Mouse (Mus musculus) spleen, postnatal 4 days (tissue): ENCODE results near the gene Nek11.

ENCODE experiments used
- DNase-seq, 2 experiments: peaks; one replicate each; pipeline ENCODE4 v3.0.0; 2022; ENCODE audit warnings: low spot score in 2 of 2

The Nek11 gene

DNA sequence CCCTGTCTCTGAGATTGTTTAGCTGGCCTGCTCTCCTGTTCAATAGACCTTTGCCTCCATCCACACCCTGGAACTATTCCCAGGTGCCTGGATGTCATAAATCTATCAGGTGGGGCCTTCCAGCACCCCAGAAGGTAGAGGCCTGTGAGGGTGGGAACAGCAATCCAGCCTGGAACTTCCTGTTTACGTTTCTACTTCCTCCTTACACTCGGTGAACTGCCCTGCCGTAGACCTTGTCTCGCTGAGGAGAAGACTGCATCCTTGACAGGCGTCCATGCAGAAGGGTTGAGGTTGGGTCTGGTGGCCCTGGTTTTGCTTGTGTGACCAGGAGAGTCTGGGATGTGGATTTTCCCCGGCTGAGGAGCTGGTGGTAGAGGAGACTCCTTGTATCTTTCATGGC, 256.1 kb downstream of the Nek11 start:
- DNase-seq: peak in 1 of 2 experiments; percentile 51

DNA sequence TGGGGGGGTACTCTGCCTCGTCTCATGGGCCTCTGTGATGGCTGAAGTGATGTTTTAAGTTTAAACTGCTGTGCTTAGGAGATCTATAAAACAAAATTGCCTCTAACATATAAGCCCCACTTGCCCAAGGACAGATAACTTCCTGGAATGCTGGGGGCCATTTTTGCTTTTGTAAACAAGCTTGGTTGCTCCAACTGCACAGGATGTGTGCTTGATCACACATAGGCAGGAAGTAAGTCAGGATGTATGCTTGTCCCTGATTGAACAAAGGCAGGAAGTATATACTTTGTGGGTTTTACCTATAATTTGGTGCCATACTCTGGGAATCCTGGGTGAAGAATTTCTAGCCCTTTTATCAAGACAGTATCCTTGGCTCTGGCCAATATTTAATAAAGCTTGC, 258.9 kb downstream of the Nek11 start:
- peak in 1 of 2 experiments; percentile 29 for DNase-seq

DNA sequence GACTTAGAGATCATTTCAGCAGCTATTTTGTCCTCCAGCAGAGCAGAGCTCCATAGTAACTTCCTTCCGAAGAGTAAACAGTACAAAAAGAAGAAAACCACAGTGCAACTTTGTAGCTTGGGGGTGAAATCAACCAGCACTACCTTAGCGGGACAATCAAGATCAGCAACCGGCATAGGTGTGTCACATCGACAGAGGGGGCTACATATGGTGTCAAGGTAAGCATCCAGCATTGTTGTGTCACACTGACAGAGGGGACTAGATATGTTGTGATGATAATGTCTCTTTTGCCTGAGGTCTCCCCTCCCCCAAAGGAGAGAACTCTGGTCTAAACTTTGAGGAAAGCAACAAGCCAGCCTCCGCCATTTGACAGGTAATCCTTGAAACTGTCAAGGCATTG, 260.8 kb downstream of the Nek11 start:
- peak in 1 of 2 experiments; percentile 38 for DNase-seq

DNA sequence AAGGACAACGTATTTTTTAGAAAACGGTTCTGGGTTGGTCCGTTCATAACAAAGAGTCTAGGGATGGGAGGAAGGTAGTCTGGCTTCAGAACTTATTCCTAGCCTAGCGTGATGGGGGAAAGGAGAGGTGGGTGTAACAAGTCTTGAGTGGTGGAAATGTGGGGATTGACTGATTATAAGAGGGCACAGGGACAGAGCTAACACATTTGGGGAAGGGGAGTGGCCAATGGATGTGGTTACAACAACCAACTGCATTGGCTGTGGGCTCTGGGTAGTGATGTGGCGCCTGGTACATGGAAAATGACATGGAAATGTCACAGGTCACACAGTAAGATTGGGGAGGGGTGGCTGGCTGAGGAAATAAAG, 263.3 kb downstream of the Nek11 start:
- no peak for DNase-seq

- DNase-seq: peak; percentile 86 to 91
Observed at GRCm38 (mm10) chr9:105131253-105132001, 263.9 kb downstream of the Nek11 start, which contains the start of gene Nudt16. TSS of gene Nudt16 (minus strand) at chr9:105131824.

- peak in 1 of 2 experiments; percentile 51 for DNase-seq
Observed at GRCm38 (mm10) chr9:105130331-105130730, 265.0 kb downstream of the Nek11 start.

DNA sequence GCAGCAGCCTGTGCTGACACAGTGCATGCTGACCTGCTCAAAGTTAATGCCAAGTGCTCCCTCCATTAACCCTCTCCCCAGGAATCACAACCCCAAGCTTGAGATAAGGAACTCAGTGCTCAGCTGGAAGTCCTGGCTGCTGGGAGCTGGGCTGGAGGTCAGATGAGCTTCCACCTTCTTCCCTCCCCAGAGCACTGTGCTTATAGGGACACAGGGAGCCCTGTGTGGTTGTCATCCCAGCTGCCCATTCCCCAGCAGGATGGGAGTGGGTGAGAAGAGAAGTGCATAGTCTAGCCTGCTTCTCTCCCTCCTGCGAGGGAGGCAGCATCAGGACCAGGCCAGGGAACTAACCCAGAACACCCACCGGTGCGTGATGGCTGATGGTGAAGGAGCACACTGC, 270.1 kb downstream of the Nek11 start:
- peak in 1 of 2 experiments; percentile 52 for DNase-seq
